Mouse (Mus musculus): Measurements from ENCODE around the gene Lrpprc.
A peak's percentile ranks its signal among the peaks of the same experiment; 100 is the strongest.

Lrpprc gene

GRCm38 (mm10) chr17:84716252-84716872 lies 74.2 kb downstream of the Lrpprc start:
- DNase-seq (ENCODE audit: low spot score in 2 of 2), result no peak

GRCm38 (mm10) chr17:84714930-84715329 lies 75.7 kb downstream of the Lrpprc start:
- DNase-seq (ENCODE audit: low spot score in 2 of 2), result no peak

DNA sequence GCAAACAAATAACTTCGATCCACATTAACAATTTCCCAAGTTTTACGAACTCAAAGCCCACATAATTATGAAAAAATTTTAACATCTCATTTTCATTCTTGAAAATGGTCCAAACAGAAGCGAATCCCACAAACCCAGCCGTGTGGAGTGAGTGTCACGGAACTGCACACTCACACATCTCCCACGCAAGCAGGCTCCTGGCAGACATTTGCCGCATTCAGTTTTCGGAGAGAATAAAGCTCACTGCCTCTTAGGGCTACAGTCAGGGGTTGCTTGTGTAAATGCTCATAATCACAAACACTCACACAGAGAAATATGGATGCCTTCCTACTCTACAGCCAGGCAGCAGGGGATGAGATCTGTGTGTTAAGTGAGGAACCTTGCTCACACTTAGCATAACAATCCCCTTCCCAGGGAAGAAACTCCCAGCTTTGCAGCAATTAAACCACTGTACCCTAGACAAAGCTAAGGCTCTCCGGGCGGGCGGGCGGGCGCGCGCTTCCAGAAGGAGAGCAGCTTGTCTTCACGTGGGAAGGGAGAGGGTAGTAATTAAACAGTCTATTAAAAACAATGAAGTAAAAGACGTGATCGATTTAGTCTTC lies 76.9 kb downstream of the Lrpprc start:
- peak; percentile 29 to 47 for DNase-seq (ENCODE audit: low spot score in 2 of 2)

DNA sequence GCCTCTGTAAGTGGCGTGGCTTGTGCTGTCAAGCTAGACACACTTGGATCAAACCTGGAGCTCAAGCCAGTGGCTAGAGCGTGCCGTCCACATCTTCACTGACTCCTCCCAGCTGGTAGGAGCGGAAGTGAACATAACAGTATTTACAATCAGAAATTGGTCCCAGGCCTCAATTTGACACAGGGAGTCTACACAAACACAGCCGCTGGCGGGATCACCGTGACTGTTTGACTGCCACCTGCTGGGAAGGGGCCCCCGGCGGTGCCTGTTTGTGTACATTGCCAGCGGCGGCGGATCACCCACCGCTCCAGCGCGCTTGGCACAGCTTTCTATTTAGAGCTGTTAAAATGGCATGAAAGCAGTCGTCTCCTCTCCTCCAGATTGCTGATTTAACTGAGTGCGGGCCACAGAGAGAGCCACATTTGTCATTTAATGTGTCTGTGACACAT lies 81.2 kb downstream of the Lrpprc start:
- no peak for DNase-seq (ENCODE audit: low spot score in 2 of 2)

DNA sequence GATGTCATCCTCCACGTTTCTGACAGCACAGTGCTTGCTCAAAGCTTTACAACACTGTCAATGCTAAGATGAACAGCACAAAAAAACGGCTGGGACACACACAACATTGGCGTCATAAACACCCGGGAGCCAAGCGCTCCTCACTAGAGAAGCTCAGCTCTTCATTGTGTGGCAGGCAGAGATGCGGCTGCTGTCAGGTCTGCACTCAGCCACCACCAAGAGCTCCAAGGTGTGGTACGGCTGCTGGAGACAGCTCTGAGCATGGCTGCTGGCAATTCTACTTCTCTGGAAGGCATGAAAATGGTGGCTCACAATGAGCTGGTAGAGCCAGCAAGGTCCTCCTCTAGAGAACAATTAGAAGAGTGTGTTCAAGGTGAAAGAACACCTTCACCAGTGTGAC lies 81.8 kb downstream of the Lrpprc start:
- no peak for DNase-seq (ENCODE audit: low spot score in 2 of 2)

GRCm38 (mm10) chr17:84707407-84707806 lies 83.2 kb downstream of the Lrpprc start:
- no peak for DNase-seq (ENCODE audit: low spot score in 2 of 2)

- DNase-seq (ENCODE audit: low spot score in 2 of 2), result peak; percentile 39 to 57
Observed at GRCm38 (mm10) chr17:84698727-84699126, 91.9 kb downstream of the Lrpprc start.

GRCm38 (mm10) chr17:84696537-84696936 lies 94.1 kb downstream of the Lrpprc start:
- no peak for DNase-seq (ENCODE audit: low spot score in 2 of 2)

- DNase-seq (ENCODE audit: low spot score in 2 of 2), result no peak
Observed at GRCm38 (mm10) chr17:84693741-84694140, 96.8 kb downstream of the Lrpprc start.

GRCm38 (mm10) chr17:84690111-84690510 lies 100.5 kb downstream of the Lrpprc start:
- DNase-seq (ENCODE audit: low spot score in 2 of 2), result no peak

DNA sequence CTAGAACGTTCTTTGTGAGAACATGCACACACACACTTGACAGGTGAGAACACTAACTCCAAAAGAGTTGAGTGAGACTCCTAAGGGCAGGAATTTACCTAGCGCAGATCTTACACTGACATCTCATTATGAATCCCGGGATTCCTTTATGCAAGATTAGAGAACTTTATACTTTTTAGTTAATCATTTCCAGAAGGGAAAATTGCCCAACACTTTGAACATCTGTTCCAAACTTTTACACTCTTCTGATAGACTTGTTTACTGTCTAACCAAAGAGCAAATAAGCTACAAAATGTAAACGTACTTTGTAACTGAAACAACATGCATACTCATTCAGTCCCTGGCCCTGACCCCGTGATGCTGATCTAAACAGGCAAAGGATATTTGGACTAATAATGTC lies 101.3 kb downstream of the Lrpprc start:
- DNase-seq (ENCODE audit: low spot score in 2 of 2), result no peak

- no peak for DNase-seq (ENCODE audit: low spot score in 2 of 2)
Observed at GRCm38 (mm10) chr17:84688834-84689233, 101.8 kb downstream of the Lrpprc start.

DNA sequence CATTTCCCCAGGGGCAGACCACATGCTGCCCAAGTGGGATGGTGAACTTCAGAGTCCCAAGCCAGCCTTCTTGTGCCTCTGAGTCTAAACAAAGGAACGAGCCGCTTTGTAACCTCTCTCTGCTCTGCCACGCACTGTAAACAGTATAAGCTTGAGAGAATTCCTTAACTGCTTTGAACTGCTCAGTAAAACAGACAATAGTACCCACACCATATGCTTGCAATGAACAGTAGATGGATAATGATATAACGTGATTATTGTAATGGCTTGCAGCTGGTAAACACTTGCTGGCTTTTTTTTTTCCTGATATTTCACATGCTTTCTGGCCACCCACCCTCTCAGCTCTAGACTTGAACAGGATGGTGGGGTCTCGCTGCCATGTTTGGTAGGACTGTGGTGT lies 102.6 kb downstream of the Lrpprc start:
- no peak for DNase-seq (ENCODE audit: low spot score in 2 of 2)

- DNase-seq (ENCODE audit: low spot score in 2 of 2), result no peak
Observed at GRCm38 (mm10) chr17:84685286-84685685, 105.3 kb downstream of the Lrpprc start.

- no peak for DNase-seq (ENCODE audit: low spot score in 2 of 2)
Observed at GRCm38 (mm10) chr17:84684284-84684683, 106.3 kb downstream of the Lrpprc start.

DNA sequence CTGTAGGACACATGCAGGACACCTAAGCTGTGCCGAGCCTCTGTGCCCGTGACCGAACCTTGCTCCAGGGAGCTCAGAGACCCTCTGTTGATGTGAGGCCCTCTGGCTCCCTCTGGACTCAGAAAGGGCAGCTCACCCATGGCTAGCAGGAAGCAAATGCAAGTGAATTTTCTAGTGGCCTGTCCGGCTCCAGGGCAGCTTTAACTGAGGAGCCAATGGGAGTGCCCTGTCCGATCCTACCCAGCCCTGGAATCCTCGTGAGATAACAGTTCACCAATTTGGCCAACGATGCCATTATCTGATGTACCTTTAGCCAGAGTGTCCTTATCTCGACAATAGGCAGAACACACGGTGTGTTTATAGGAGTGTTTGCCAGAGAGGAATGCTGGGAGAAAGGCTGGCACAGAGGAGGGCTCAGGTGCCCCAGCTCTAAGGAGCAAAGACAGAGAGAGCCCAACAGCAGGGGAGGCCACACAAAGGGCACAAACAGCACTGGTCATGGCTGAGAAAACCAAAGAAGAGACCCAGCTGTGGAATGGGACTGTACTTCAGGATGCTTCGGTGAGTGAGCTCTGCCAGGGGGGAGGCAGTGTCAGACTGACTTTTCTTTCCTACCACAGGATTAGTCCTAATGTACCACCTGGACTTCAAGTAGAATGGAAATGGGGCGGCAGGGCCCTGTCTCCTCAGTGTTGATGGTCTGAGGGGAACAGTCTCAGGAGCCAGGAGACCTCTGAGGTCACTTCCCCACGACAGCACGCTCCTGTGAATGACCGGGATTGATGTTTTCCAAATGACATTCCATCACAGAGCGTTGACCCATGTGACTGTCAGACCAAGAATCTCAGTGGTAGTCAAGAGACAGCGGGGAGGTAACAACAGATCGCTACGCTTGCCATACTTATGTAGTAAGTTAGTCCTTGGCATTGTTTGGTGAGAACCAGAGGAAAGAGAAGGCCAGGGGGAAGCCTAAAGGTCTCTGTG lies 107.6 kb downstream of the Lrpprc start, which contains the start of gene Abcg5:
Gene Abcg5 (minus strand): TSS at position 278 of the 984 bp plus-strand sequence.
- DNase-seq (ENCODE audit: low spot score in 2 of 2), result no peak

DNA sequence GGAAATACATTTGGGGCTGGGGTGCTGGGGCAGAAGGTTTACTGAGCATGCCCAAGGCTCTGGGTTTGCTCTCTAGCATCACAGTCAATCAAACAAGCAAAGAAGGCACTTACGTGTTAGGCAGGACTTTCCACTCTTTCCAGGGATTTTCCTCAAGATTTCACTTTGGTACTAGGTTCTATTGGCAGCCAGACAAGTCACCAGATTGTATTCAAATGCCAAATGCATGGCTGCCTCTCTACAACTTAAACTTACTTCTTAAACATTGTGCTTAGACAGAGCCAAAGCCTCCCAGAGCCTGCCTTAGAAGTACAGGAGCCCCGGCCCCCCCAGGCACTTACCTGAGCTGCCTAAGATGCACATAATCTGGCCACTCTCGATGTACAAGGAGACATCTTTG lies 108.9 kb downstream of the Lrpprc start:
- DNase-seq (ENCODE audit: low spot score in 2 of 2), result peak in 1 of 2 experiments; percentile 23

DNA sequence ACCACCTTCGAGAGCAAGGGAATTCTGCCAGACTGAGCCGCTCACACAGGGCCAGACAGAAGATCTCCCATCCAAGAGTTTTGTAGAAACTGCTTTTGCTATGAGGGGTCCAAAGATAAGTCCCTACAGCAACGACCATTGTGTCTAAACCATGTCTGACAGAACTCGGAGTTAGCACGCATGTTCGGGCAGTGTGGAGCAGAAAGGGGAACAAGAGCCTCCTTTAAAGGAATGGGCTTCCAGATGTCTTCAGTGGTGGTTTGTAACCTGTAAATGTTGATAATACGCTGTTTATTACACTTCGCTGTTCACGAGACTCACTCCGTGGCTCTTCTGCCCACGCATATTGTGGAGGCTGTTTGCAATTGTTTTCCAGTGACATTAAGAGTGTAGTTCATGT lies 113.0 kb downstream of the Lrpprc start:
- DNase-seq (ENCODE audit: low spot score in 2 of 2), result no peak

DNA sequence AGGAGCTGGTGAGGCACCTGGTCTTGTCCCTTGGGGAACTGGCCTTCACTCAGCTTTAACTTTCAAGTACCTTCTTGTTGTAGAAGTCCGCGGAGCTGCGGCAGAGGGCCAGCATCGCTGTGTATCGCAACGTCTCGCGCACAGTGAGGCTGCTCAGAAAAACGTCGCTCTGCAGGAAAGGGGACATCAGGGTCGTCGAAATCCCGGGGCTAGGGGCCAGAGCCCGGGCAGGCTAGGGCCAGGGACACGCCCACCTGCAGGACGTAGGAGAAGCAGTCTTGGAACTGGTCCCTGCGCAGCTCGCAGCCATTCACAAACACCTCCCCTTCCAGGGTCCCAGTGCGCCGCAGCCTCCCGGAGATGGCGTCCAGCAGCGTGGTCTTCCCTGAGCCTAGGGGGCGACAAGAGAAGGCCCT lies 114.6 kb downstream of the Lrpprc start, which contains the start of gene Abcg8:
Gene Abcg8 (plus strand): TSS at position 352 of the 416 bp plus-strand sequence.
- no peak for DNase-seq (ENCODE audit: low spot score in 2 of 2)

GRCm38 (mm10) chr17:84675204-84675603 lies 115.4 kb downstream of the Lrpprc start:
- peak; percentile 14 to 39 for DNase-seq (ENCODE audit: low spot score in 2 of 2)

GRCm38 (mm10) chr17:84674048-84674447 lies 116.5 kb downstream of the Lrpprc start:
- no peak for DNase-seq (ENCODE audit: low spot score in 2 of 2)
